Mouse (Mus musculus) adrenal gland, postnatal 4 days (tissue): ENCODE measurements around the gene Txndc17. TPM values are rescaled to one million over a fixed set of nuclear protein-coding genes. Genes with fewer than 3 reads are reported as not detected.

Source experiments
- DNase-seq, 2 experiments: peaks; one replicate each; pipeline ENCODE4 v3.0.0; 2021 to 2022; ENCODE audit warnings: low spot score in 2 of 2, mixed read lengths in 2 of 2
- total RNA-seq, 2 experiments: library from RNA; stranded (reverse); gene quantifications; 2 replicates each; pipeline ENCODE4 v1.2.3; 2021

Gene Txndc17
- total RNA-seq, 2 experiments from 2014 or later, result 68.2 to 71.9 TPM

GRCm38 (mm10) chr11:72217116-72217515 lies 9.8 kb downstream of the Txndc17 start:
- no peak for DNase-seq

DNA sequence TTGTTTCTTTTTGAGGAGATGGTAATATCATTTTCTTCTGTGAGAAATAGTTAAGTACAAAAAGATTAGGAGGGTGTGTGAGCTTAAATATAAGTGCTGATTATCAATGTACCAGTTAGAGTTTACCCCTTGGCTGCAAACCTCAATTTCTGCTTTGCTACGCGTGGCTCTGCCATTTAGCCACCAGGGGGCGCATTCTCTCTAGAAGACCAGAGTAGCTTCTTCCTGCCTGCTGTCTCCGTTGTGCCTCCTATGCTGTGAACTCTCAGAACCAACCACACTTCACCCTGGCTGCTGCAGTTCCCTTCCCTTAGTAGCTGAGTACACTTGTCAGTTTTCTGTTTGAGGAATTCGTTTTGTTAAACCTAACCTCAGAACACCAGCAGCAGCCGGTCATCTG lies 13.9 kb downstream of the Txndc17 start:
- peak in 1 of 2 experiments; percentile 53 for DNase-seq

- no peak for DNase-seq
These were observed 16.1 kb downstream of the Txndc17 start for GRCm38 (mm10) chr11:72223414-72223813.

DNA sequence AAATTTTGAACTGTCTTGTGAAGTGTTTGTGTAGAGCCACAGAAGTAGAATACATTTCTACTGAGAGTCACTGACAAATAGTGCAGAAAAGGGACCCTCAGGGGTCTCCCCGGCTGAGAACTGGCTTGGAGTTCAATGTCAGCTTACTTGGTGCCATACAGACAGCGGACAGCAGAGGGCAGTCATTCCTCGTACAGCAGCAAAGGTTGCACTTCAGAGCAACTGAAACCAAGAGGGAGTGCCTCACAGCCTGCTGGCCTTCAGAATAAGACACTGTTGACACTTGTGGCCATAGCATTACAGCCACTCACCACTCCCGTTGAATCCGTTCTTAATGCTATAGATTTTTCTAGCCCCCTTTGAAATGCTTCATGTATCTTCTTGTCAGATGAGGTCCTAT lies 17.5 kb downstream of the Txndc17 start:
- peak; percentile 39 for DNase-seq

DNA sequence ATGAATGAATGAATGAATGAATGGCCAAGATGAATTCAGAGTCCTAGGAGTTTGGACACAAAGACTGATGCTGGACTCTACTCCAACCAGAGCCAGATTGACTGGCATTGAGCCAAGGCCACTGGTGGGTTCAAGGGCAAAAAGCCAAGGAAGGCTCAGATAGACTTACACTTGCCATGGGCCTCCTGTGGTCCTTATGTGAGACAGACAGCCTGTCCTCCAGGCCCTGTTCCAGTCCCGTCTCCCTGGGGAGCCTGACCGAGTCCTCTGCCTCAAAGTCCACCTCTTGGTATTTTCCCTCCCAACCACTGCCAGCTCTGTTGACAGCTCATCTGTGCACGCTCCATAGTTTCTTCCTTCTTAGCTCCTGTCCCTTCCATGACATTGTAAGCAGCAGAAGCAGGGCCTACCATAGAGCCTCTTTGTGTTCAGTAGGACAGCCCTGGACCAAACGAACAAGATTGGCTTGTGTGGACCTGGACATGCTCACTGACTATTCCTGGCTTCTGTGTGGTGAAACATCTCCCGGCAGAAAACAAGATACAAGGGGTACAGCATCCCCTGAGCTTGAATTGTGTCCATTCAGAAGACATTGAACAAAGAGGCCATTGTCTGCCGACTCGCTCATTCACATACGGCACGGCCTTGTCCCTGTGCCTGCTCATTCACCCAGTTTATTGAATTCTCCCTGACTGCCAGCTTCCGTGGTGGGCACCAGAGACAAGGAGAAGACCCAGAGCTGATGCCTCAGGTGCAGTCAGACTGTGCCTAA lies 18.9 kb downstream of the Txndc17 start:
- no peak for DNase-seq

DNA sequence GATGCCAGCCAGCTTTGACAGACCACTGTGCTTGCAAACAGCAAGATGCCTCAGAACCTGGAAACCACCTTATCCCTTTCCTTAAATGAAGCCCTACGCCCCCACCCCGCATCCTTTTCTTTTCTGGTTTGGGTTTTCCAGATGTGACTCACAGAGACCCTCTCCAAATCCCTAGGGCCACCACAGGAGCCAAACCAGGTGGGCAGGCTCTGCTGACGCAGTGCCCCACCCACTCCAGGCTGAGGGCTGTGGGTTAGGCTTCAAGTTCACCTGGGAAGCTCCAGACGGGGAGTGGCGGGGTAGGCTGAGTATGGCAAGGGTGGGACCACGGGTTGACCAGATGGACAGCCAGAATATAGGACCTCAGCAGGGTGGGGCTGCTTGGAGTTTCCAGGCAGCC lies 19.6 kb downstream of the Txndc17 start:
- DNase-seq, result no peak

- no peak for DNase-seq
These were observed 21.2 kb downstream of the Txndc17 start for GRCm38 (mm10) chr11:72228513-72228912.

- DNase-seq, result no peak
These were observed 24.7 kb downstream of the Txndc17 start for GRCm38 (mm10) chr11:72232068-72232467.

DNA sequence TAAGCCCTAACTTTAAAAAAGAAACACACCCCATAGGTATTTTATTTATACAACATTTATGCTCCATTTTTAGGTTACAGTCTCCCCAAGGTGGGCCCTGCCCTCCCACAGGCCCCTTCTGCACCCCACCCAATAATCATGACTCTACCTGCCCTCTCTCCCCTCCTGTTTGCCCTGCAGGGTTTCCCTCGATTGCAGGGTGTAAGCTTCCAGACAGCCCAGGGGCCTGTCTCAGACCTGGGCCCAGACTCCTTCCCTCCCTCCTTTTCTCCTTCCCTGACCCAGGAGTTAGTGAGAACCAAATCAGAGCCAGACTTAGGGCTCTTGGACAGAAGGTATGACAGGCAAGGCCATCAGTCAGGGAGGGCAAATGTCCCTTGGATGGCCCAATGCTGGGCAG lies 25.6 kb downstream of the Txndc17 start:
- DNase-seq, result no peak

DNA sequence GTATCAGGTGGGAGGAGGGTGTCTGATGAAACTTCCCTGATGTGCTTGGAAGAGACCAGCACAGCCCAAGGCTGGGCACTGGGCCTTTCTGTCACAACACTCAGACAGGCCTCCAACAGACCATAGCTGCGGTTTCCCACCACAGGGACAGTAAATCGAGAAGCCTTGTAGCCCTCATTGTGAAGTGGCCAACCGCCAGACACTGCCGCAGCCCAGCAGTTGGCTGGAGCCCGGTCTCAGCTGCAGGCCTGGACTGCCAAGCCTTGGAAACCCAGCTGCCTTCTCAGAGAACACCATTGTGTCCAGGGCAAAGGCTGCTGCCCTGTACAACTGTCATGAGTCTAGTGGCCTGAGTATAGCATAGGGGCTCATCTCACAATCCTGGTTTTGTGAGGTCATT lies 26.7 kb downstream of the Txndc17 start:
- no peak for DNase-seq

GRCm38 (mm10) chr11:72240062-72240860 lies 32.9 kb downstream of the Txndc17 start:
- DNase-seq, result no peak

DNA sequence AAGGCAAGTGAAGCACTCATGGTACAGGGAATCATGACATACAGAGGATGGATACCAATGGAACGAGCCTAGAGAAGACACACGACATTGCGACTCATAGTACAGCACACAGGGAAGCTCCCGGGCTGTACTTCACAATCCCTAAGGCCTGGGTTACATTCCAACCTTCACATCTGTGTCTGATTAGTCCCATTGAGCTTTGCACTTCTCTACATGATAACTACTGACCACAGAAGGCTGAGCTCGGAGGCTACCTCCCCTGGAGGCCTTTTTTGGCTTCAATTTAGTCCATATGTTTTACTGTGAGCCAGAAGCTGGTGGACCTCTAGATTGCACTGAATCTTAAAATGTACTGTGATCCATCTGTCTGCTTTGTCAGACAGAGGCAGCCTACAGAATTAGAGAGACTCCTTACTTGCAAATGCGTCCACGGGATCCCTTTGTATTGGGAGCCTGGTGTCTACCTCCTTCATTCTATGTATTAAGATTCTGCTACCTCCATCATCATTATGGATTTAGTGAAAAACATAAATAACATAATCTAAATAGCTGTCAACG lies 37.9 kb downstream of the Txndc17 start:
- DNase-seq, result no peak

DNA sequence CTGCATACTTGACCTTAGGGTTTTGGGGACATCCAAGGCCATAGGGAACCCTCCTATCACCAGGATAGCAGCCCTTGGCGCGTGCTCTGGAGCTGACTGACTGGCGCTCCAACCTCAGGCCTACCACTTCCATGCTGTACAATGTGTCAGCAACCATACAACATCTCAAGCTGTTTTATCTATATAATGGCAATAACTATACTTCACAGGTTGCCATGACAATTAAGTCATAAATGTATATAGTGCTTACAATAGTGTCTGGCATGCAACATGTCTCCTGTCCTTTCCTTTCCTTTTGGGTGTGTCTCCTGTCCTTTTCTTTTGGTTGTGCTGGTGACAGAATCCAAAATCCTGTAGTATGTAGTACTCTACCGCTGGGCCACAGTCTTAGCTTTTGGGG lies 48.3 kb downstream of the Txndc17 start:
- DNase-seq, result no peak

DNA sequence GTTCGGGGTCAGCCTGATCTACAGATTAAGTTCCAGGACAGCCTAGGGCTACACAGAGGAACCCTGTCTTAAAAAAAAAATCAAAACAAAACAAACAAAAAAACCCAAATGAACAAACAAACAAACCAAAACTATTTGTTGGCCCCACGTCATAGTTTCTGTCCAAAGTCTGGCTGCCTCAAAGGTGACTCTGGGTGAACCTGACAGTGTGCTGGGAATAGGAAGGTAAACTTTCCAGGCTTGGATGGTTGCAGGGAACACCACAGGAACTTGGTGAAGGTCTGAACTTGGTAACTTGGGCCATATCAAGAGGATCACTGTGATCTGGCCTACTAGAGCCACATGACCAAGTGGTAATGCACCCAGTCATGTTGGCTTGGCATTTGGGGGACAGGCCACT lies 49.1 kb downstream of the Txndc17 start:
- no peak for DNase-seq

Other genes with a start within 250 kb of the Txndc17 start
- under 1 TPM; 0.56 to 0.76 TPM for gene Aipl1, start 170.0 kb upstream of the Txndc17 start, total RNA-seq
- gene Pimreg, start 165.5 kb upstream of the Txndc17 start, total RNA-seq, result 10 to 100 TPM; 29.6 to 30.3 TPM
- 1 to 10 TPM in 1 of 2 experiments, under 1 TPM in 1; 0.79 to 1.4 TPM for gene Pitpnm3, start 71.8 kb upstream of the Txndc17 start, total RNA-seq
- 1 to 10 TPM; 1.3 to 1.7 TPM for gene Gm43951, start 707 bp upstream of the Txndc17 start, total RNA-seq
- 10 to 100 TPM; 10.2 to 13.8 TPM for gene 4933427D14Rik, start 88 bp upstream of the Txndc17 start, total RNA-seq
- 10 to 100 TPM; 14.8 to 15.0 TPM for gene Med31, start 8.0 kb downstream of the Txndc17 start, total RNA-seq
- gene Slc13a5, start 59.7 kb downstream of the Txndc17 start, total RNA-seq, result under 1 TPM; 0.25 to 0.51 TPM
- gene Xaf1, start 94.1 kb downstream of the Txndc17 start, total RNA-seq, result 10 to 100 TPM; 19.5 to 23.8 TPM
- gene Fbxo39, start 106.9 kb downstream of the Txndc17 start, total RNA-seq, result not detected
- under 1 TPM; 0.51 to 0.62 TPM for gene Tekt1, start 154.9 kb downstream of the Txndc17 start, total RNA-seq
- 10 to 100 TPM; 11.4 to 24.2 TPM for gene Smtnl2, start 204.2 kb downstream of the Txndc17 start, total RNA-seq
- gene Ggt6, start 228.0 kb downstream of the Txndc17 start, total RNA-seq, result 1 to 10 TPM; 3.8 to 4.7 TPM
- 100 to 1,000 TPM; 118 to 119 TPM for gene Mybbp1a, start 233.8 kb downstream of the Txndc17 start, total RNA-seq